Mouse (Mus musculus) ovary, postnatal 14 days (tissue): ENCODE data around the gene Flt3.

ENCODE experiments used
- DNase-seq: peaks from one replicate; pipeline ENCODE4 v3.0.0; 2022; ENCODE audit warnings: low spot score

Gene Flt3

DNA sequence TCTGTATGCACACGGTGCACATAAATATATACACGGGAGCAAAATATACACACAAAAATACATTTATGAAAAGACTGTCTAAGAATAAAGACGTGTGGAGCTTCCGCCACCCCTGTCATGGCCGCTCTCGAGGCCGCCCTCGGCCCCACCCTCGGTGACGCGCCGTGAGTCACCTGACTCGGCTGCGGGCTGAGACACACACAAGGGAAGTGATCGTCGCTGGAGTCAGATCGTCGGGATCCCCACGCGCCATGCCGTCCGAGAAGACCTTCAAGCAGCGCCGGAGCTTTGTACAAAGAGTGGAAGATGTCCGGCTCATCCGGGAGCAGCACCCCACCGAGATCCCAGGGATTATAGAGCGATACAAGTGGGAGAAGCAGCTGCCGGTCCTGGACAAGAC is 8.4 kb upstream of the Flt3 start:
- no peak for DNase-seq

DNA sequence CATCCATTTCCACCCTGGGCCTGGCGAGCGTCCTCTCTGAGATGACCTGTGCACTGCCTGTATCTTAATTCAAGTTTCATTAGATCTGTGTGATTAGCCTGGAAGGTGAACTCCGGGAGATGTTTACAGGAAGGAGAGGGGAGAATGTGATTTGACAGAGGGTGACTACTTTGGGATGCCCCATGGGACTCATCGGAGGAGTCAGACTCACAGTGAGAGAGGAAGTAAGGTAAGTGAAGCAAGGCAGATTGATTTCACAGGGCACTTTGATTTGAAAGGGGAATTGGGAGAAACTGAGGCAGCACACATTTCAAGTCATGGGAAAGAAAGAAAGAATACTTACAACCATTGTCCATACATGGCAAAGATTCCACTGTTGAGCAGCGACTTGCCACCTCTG is 5.8 kb upstream of the Flt3 start:
- DNase-seq: no peak

DNA sequence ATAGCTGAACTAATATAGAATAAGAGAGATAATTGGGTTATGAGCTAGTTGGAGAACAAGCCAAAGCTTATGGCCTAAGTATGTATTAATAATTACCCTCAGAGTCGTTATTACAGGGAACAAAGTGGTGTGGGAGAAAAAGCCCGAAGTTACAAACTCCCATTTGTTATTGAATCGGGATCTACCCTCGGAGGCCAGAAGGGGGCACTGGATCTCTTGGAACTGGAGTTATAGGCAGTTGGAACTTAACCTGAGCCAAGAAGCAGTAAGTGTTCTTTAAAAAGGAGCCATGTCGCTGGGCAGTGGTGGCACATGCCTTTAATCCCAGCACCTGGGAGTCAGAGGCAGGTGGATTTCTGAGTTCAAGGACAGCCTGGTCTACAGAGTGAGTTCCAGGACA is 2.2 kb upstream of the Flt3 start:
- DNase-seq: peak; percentile 32

DNA sequence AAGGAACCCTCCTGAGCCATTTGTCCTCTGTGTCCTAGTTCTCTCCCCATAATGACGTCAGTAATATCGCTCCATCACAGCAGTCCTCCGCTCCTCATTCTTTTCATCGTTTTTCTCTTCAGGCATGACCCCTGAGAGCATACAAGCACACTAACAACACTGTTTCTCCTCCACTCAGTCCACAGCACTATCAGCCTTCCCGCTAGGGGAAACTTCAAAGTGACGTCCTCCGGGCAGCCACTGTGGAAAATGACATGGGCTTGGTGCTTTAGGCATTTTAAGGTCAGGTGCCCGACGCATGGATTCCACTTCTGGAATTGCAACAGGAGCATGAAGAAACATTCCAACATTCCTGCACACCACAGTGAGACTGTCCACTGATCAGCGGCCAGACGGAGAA is 735 bp upstream of the Flt3 start:
- DNase-seq: no peak

DNA sequence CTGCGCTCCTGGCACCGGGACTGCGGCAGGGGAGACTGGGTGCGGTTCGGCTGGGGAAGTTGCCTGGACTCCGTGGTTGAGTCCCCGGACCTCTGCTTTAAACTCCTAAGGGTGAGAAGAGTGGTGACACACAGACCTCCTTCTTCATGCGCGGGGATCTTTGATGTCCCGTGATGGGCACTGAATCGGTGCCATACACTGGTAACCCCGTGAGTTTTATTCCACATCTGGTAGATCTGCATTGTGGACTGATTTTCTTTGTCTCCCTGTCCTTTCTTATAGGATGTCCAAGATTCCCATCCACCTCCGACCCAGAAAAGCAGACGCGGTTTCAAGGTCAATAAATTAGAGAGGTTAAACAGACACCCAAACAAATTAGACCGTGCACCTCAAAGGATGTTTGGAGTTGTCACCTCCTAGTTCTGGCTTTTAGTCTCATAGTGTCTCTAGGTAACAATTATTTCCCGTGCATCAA is 253 bp upstream of the Flt3 start:
- no peak for DNase-seq

DNA sequence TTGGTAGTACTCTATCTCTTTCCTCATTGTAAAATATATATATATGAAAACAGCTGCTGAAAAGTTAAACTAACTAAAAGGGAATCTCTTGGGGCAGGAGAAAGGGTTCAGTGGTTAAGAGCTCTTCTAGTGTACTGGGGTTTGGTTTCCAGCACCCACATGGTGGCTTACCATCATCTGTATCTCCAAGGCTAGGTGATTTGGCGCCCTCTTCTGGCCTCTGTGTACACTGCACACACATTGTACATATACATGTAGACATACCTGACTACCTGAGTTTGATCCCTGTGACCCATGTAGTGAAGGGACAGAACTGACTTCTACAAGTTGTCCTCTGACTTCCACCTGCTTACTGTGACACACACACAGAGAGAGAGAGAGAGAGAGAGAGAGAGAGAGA is 5.2 kb downstream of the Flt3 start:
- DNase-seq: no peak

DNA sequence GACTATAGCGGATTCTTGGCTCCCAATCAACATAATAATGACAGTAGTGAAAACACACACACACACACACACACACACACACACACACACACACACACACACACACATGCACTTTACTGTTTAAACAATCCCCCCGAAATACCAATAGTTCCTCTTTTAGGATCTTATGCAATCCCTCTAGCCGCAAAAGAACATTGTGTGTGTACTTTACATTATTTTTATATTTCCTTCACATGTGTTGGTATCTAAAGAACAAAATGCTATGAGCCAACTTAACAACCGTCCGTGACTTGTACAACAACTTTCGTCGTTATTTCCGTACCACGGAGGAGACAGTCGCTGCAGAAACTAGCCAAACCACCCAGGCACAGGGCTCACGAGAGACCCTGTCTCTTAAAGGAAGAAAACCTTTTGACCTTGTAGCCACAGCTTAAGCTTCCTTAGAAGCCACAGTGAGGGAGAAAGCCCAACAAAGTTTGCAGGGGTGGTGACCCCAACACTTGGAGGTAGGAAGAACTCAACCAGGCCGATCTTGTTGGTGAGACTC is 7.5 kb downstream of the Flt3 start:
- no peak for DNase-seq

DNA sequence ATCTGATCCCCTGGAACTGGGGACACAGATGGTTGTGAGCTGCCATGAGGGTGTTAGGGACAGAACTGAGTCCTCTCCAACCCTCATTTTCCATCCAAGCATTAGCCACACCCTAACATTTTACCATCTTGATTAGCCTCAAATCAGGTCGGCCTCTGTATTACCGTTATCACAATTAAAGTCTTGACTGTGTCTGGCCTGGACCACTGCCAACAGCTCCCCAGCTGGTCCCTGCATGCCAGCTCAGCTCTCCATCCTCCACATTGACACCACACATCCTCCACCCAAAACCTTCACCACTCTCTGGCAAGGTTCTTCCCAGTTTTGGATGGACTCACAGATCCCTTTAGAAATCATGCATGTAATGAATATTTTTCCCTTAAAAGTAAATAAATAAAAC is 9.5 kb downstream of the Flt3 start:
- DNase-seq: no peak

DNA sequence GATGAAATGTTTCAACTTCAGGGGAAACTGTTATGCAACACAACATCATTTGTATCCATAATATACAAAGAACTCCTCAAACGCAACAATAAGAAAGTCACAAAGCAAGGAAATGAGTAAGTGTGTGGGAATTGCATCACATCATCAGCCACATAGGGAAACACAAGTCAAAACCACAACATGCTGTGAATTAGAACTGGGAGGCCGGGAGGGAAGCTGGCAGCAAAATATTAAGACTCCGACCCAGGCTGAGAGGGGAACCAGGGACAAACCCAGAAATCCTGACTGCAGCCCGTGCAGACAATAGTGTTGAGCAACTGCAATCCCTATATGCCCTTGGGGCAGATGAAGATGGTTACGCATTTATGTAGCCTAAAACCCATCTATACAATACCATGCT is 11.2 kb downstream of the Flt3 start:
- DNase-seq: no peak

DNA sequence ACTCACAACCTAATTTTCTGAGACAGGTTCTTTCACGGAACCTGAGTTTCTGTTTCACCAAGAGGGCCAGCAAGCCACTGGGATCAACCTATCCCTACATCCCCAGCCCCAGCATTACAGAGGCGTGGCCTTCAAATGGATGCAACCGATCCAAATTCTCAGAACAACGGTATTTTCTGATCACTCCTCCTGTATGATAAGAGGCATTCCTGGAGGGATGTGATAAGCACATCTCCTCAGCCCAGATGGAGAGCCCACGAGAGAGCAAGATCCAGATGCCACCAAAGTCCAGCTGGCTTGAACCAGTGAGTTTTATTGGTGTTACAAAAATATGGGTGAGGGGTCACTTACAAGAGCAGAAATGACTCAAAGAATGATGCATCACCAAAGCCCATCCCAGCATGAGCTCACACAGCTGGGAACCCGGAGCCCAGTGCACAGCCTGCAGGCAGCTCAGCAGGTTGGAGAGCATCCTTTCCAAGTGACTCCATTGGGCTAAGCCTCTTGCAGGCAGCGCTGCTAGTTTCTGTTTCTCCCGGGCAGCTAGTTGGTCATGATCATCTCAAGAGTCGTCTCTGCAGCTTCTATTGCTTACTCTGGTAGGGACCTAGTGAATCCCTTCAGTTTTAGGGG is 11.8 kb downstream of the Flt3 start:
- DNase-seq: no peak

DNA sequence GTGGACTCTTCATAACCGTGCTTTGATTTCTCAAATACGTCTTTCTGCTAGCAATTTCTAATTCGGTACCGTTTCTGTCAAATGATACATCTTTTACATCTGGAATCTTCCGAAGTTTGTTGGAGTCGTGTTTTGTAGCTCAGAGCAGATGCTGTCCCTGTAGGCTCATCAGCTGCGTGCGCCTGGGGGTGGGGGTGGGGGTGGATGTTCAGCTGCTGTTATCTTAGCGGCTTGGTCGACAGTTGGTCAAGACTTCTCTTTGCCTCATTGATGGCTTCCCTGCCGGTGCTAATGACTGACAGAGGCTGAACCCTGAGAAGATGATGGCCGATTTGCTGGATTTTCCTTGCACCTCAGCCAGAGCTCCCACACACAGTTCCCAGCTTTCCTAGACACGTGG is 13.4 kb downstream of the Flt3 start:
- DNase-seq: no peak

DNA sequence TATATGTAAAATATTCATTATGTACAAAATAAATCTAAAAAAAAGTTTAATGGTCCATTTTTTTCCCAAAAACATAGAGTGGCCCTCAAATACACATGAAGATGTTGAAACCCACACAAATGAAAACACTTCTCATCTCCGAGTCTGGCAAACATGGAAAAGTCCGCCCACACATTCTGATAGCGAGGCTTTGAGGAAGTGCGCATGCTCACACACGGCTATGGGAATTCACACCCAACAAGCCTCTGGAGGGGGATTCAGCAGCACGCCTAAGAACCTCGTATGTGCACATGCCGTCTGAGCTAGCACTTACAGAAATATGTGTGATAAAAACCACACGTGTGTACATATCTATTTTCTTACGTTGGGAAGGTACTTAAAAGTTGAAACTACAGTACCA is 18.9 kb downstream of the Flt3 start:
- no peak for DNase-seq

DNA sequence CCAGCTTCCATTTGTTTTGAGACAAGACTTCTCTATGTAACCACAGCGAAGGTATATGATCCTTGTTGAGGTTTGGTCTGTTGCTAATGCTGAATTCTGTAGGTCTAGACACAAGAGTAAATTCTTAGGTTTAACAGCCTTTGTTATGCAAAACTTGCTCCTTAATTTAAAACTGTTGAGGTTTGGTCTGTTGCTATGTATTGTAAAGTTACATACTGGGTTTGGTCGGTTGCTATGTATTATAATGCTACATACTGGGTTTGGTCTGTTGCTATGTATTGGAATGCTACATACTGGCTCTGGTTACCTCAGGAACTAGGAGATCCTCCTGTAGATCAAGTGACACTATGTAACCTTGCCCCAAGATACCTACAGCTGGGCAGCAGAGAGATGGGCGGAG is 20.8 kb downstream of the Flt3 start:
- DNase-seq: no peak

DNA sequence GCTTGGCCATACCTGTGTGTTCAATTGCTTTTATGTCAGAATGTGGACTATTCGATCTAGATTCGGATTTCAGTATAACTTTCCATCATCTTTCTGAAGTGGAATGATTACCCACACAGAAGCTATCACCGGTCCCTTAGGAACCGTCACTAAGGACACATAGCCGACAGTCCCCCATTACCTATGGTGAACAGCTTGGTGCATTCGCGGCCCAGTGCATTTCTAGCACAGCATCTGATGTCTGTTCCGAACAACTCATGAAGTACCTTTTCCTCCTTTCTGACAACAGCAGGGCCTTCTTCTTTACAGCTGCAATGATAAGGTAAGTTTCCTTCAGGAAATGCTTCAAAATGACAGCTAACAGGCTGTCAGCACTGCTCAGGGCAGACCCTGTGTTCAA is 30.0 kb downstream of the Flt3 start:
- no peak for DNase-seq

DNA sequence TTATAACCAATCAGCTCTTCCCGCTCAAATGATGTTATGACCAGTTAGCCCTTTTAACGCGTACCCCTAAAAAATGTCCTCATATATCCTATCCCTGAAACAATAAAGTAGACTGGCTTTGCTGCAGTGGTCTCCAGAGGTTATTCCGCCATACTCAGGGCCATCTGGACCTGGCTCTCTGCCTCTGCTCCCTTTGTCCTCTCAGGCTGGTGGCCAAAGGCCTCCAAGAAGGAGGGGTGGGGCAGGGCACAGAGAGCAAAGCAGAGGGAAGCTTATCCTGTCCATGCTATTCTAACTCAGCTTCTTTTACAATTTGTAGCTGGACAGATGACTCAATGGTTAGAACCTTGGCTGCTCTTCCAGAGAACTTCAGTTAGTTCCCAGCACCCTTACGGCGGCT is 32.1 kb downstream of the Flt3 start:
- no peak for DNase-seq

DNA sequence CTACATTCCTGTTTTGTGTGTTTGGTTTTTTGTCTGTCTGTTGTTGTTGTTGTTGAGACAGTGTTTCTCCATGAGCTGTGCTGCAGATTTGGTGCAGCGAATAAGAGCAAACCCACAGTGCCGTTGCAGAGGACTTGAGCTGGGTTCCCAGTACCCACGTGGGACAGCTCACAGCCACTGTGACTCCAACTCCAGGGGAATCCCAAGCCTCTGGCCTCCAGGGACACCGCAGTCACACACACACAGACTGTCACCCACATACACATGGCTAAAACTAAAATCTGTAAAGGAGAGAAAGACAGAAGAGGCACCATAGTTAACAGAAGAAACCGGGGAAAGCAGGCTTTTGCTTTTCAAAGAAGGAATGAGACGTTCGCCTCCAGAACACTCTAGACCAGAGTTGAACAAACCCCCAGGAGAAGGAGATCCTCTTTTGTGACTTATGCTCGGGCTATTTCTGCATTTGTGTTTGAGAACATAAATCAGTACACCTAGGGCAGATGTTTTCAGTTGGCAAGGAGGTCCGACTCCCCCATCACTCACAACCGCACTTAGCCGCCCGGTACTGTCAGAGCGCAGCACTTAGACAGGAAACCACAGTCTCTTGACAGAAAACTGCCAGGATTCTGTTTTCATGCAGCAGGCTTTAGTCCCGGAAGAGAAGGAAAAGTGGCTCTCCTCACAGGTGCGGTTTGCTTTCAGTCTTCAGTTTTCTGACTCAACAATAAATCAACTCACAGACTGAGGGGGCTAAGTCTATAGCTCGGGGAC is 34.1 kb downstream of the Flt3 start:
- DNase-seq: no peak

DNA sequence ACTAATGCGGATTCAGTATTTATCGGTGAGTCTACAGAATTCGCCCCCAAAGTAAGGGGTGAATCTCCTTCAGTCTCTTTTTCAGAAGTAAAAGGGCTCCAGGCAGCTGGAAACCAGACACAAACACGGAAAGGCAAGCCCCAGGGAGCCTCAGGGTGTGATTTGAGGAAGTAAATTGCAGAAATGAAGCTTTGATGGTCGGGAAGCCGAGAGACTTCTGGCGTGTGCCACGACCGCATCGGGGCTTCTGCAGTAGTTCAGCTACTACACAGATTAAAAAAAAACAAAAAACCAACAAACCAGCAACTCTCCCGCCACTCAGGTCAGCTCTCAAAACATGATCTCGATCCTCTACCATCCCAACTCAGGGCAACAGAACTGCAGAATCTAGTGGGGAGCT is 37.2 kb downstream of the Flt3 start:
- no peak for DNase-seq

DNA sequence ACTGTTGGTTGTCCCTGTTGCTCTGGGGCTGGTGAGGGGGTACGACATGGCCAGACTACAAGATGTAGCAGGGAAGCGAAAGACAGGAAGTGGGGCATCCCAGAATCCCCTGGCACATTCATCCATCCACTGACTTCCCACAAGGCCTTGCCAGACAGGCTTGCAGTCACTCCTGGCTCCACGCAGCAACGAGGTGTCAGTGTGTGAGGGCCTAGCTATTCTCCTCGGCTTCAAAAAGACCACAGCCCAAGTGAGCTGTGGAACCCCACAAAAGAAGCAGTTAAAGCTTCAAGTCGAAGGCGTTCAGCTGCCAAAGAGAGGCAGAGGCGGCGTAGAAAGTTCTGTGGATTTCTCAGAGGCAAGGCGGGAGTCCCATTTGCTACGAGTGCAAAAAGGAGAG is 41.8 kb downstream of the Flt3 start:
- DNase-seq: no peak

DNA sequence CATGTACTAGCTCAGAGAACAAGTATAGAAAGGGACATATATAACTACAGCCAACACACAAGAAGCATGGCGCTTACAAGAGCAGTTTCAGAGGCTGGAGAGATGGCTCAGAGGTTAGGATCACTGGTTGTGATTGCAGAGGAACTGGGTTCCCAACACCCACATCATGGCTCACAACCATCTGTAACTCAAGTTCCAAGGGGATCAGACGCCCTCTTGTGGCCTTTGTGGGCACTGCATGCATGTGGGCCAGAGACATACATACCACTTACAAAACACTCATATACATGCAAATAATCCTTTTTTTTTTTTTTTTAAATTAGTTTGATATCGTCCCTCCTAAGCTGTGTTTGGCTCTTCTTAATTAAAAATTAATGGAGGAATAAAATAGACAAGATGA is 42.8 kb downstream of the Flt3 start:
- no peak for DNase-seq

DNA sequence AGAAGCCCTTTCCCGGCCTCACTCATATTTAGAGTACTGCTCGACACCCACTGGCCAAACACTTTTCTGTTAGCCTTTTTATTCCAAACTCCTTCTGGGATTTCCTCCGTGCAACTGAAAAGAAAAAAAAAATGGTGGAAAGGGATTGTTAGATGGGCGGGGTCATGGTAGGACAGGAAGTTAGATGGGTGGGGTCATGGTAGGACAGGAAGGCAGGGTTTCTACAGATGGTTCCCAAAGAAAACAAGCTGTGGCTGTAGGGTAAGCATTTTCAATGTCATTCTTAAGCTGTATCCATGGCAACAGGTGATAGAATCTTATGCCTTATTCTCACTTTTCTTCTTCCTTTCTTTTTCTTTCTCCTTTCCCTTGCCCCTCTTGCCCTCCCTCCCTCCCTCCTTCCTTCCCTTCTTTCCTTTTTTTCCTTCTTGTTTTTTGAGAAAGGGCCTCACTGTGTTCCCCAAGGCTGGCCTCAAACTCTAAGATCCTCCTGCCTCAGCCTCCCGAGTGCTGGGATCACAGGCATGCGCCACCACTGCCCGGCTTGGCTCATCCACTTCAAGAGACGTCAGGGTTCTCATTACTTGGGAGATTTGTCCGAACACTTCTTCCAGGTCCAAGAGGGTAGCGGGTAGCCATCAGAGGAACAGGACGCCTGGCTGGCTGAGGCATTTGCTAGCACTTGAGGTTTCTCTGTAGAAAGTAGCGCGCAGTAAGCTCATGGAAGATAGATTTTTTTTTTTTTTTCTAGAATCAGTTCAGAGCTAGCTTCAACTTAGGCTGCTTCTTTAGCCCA is 43.8 kb downstream of the Flt3 start:
- DNase-seq: no peak

DNA sequence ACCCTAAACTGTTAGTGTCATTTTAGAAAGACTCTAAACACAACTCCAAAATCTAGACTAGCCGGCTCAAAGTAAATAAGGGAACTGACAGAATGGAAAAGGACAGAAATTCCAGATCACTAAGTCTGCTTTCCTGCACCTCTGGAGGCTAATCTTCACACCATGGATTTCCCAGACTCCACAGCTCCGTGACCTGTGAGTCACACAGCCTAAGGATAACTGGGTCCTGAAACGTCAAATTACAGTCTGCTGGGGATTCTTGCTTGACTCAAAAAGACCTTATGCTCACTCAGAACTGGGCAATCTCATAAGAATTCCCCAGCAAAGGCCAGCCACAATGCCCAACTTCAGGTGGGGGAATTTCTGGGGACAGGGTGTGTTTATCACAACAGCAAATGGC is 44.5 kb downstream of the Flt3 start:
- no peak for DNase-seq

DNA sequence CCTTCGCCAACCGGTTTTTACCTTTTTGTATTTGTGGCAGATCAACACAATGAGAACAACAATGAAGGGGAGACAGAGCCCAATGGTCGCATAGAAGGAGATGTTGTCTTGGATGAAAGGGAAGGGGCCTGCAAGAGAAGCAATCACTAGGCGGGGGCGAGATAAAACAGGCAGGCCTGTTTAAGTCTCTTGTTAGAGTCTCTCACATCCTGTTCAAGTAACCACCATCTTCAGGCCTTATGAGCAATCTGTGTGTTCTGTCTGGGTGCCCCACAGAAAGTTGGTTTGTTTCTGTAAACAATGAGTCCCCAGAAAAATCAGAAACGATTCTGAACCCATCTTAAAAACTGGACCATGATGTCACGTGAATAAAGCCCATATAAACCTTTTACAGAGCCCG is 45.3 kb downstream of the Flt3 start:
- no peak for DNase-seq
